Mouse (Mus musculus) c-Kit-positive CD71-positive TER-119-negative erythroid progenitor cells, embryonic 14.5 days (primary cell): ENCODE measurements around the gene Zfp286.
A peak's percentile ranks its signal among the peaks of the same experiment; 100 is the strongest.
"Not testable (repeated sequence)": the region's sequence is repeated elsewhere in the genome, so short reads cannot be mapped to it uniquely, and the experiment has no call there.

Experiments used
- DNase-seq: peaks from one replicate; pipeline ENCODE4 v3.0.0-alpha.2; 2013; ENCODE audit warnings: low read depth

The Zfp286 gene

GRCm38 (mm10) chr11:62789617-62789936 lies 315 bp upstream of the Zfp286 start:
- no peak for DNase-seq

DNA sequence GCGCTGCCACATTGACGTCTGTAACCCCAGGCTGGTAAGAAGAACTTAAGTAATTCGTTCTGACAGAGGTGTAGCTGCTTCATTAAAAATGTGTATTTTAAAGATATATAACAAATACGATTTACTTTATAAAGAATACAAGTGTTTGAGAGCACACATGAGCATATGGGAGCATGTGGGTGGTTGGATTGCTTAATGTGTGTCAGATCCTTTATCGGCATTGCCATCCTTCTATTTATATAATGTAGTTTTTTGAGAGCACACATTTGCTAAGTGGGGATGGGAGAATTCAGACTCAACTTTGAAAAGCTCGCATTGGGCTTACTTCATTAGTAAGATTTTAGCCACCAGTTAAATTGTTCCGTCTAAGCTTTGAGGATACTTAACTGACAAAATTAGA lies 12.8 kb downstream of the Zfp286 start:
- no peak for DNase-seq

- DNase-seq = no peak
Measured at GRCm38 (mm10) chr11:62760755-62761457, 28.4 kb downstream of the Zfp286 start.

- DNase-seq = no peak
Measured at GRCm38 (mm10) chr11:62758491-62758890, 30.8 kb downstream of the Zfp286 start.

DNA sequence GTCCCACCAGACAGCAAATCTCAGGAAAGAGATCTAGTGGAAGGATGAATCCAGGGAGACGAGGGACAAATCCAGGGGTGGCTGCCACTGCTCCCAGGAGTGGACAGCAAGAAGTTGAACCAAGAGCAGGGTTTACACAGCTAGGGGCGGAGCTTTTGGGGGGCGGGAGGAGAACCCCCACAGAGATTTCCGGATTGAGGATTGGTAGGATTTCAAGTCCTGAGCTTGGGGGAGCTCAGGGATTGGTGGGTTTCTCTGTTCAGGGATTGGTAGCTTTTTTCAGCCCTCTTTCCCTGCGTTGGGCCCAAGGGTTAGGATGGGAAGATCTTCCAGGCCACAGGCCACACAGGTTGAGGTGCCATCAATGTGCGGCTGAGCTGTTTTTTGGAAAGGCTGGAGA lies 31.4 kb downstream of the Zfp286 start:
- no peak for DNase-seq

GRCm38 (mm10) chr11:62757143-62757507 lies 32.1 kb downstream of the Zfp286 start:
- DNase-seq = no peak

GRCm38 (mm10) chr11:62756456-62757142 lies 32.7 kb downstream of the Zfp286 start:
- DNase-seq = peak; percentile 65

- no peak for DNase-seq
Measured at GRCm38 (mm10) chr11:62752780-62753179, 36.5 kb downstream of the Zfp286 start, which contains the start of gene Gm10428. TSS of gene Gm10428 (plus strand) at chr11:62753100.

DNA sequence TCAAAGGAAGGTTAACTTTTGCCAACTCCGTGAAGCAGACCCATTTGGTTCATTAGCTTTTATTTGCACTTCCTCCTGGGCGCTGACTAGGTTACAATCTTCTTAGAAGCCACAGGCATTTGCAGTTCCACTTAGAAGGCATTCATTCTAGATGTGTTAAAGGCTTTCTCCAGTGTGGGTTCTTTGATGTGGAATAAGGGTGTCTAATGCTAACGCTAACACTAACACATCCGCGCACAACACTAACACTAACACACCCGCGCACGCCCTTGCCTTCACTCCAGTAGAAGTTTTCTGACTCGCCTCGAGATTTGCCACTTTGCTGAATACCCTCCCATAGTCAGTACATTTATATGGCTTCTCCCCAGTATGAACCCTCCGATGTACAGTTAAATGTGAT lies 37.1 kb downstream of the Zfp286 start:
- DNase-seq = no peak

GRCm38 (mm10) chr11:62749445-62749844 lies 39.8 kb downstream of the Zfp286 start:
- not testable (repeated sequence) for DNase-seq

GRCm38 (mm10) chr11:62748062-62748461 lies 41.2 kb downstream of the Zfp286 start:
- no peak for DNase-seq

DNA sequence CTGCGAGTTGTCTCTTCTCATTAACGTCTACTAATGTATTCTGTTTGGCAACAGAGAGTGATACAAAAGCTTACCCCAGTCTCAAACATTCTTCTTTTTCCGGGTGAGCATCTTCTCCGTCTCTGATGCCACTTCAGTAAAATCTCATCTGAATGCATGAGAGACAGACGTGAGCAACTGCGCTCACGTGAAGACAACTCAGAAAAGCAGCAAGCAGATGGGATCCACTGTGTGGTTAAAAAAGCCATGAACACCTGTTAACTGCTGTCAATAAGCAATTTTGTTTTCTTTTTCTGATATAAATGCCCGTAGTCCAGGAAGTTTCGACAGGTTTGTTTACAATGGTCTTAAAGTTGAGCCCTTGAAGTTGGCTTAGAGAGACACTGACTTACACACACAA lies 42.0 kb downstream of the Zfp286 start:
- DNase-seq = no peak

DNA sequence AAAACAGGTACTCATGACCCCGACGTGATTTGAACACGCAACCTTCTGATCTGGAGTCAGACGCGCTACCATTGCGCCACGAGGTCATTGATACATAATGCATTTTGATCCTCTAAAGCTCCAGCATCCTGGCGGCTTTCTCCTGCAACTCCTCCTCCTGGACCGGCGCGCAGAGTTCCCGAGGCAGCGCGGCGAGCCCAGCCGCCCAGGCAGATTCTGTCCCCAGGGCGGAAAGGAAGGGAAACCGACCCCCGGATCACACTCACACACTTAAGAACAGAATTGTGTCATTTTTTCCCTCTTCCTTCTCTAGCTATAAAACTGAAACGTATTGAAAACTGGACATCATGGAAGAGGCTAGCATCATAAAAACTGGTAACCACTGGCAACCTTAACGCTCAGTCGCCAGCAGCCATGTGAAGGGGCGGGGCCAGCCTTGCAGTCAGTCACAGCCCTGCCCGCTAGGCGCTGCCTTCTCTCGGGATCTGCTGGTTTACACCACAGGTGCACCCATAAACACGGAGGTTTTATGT lies 43.2 kb downstream of the Zfp286 start:
- no peak for DNase-seq

GRCm38 (mm10) chr11:62744103-62744502 lies 45.2 kb downstream of the Zfp286 start:
- DNase-seq = peak; percentile 44

DNA sequence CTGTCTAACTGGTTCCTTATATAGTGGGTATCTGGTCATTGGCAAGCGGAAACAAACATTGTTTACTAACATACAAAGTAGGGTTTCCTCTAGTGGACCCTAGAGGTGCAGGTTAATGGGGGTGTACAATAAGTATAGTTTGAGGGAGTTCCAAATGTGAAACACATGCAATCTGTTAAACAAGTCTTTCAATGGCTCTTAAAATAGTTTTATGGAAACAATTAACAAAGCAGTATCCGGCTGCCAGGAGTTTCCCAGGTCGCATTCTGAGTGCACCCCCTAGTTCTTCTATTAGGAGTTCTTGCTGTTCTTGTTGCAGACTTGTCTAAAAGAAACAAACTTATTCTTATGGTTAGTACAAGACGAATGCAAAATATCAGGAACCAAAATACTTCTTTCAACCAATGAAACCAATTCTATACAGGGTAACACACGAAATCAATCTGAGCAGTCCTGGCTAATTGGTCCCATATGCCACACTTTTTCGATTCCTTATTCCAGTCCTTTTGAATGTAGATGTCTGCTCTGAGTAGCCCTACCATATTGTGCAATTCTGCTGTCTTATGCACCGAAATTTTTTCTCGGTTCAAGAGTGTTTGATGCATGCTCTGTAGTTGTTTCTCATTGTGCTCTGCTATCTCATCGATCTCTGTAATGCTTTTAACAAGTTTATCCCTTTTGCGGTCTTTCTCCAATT lies 46.9 kb downstream of the Zfp286 start:
- no peak for DNase-seq

GRCm38 (mm10) chr11:62741186-62741585 lies 48.1 kb downstream of the Zfp286 start:
- DNase-seq = no peak

- no peak for DNase-seq
Measured at GRCm38 (mm10) chr11:62732665-62733064, 56.6 kb downstream of the Zfp286 start.

DNA sequence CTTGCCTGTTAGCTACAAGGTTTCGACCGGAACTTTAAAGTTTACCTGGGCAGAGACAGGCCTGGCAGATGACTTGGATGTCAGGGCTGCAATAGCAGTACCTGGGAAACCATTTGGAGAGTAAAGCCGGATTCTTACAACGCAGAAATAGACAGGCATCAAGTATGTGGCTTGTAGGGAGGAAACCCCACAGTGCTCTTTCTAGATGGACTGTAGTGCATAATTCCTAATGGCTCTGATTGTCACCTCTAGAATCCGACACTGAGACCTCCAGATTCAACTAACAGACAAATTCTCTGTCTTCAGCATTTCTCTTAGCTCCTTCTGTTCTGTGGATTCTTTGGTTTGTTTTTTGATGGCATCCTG lies 57.3 kb downstream of the Zfp286 start:
- no peak for DNase-seq

- DNase-seq = no peak
Measured at GRCm38 (mm10) chr11:62731311-62732021, 57.8 kb downstream of the Zfp286 start, which contains the start of gene Zfp287. TSS of gene Zfp287 (minus strand) at chr11:62731905.

GRCm38 (mm10) chr11:62728276-62728675 lies 61.0 kb downstream of the Zfp286 start:
- DNase-seq = no peak

DNA sequence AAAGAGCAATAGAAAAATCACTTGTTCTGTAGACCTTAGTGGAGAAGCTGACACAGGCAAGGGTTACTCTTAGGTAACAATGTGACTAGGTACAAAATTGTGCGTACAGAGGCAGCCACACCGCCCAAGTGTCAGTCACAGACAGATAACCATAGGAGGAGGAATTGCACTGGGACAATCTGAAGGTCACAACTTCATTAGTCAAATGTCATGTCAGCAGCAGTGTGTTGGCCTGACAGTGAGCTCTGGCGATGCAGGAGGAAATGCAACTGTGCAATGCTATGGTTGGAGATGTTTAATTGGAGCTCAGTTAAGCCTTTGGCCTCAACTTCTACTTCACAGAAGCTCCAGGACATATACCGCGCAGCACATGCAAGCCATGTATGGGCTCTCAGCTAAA lies 78.6 kb downstream of the Zfp286 start:
- DNase-seq = no peak

GRCm38 (mm10) chr11:62708252-62708651 lies 81.0 kb downstream of the Zfp286 start:
- no peak for DNase-seq
